Mouse (Mus musculus): ENCODE results near the gene Pip5k1a. TPM values are rescaled to one million over a fixed set of nuclear protein-coding genes. Genes with fewer than 3 reads are reported as not detected.

Pip5k1a gene
- polyA plus RNA-seq, 1 experiment from 2014 or later = 12.8 TPM

- Histone ChIP-seq H3K36me3 (ENCODE audit: control insufficient read depth, insufficient read depth, low read length) (peaks cover 23% of the 10 kb centered on the region), H3K4me3 (ENCODE audit: low read depth, low read length) (peak overlapping the region; percentile 92), H3K27me3 (replicated peaks; ENCODE audit: control insufficient read depth, insufficient read depth, low read length) (no peaks in the 10 kb centered on the region), H3K27ac (ENCODE audit: low read depth, low read length) (peak overlapping the region; percentile 97), H3K4me2 (peak overlapping the region; percentile 97), H3K9ac (ENCODE audit: low read depth, low read length) (peak overlapping the region; percentile 89), H3K9me3 (ENCODE audit: control insufficient read depth, low read length) (no peaks in the 10 kb centered on the region), H3K4me1 (replicated peaks; ENCODE audit: control insufficient read depth, insufficient read depth, low read length) (peaks cover 21% of the 10 kb centered on the region)
- peak; percentile 13 for ATAC-seq (replicated peaks; ENCODE audit: low FRiP score)
- peak; percentile 75 for DNase-seq (ENCODE audit: low spot score)
- 2% methylated on average over 44 of the region's 44 CpGs for WGBS
Measured at GRCm38 (mm10) chr3:95014428-95015151, 92.1 kb downstream of the Pip5k1a start.

GRCm38 (mm10) chr3:95013699-95014427, 92.9 kb downstream of the Pip5k1a start:
- no peak for DNase-seq (ENCODE audit: low spot score)
- H3K4me2 ChIP-seq = peak overlapping the region; percentile 97
- peak overlapping the region; percentile 92 for H3K4me3 ChIP-seq (ENCODE audit: low read depth, low read length)
- no peaks in the 10 kb centered on the region for H3K9me3 ChIP-seq (ENCODE audit: control insufficient read depth, low read length)
- H3K9ac ChIP-seq (ENCODE audit: low read depth, low read length) = peak overlapping the region; percentile 89
- ATAC-seq (replicated peaks; ENCODE audit: low FRiP score) = no peak
- H3K36me3 ChIP-seq (ENCODE audit: control insufficient read depth, insufficient read depth, low read length) = peaks cover 31% of the 10 kb centered on the region
- peaks cover 21% of the 10 kb centered on the region for H3K4me1 ChIP-seq (replicated peaks; ENCODE audit: control insufficient read depth, insufficient read depth, low read length)
- H3K27me3 ChIP-seq (replicated peaks; ENCODE audit: control insufficient read depth, insufficient read depth, low read length) = no peaks in the 10 kb centered on the region
- peak overlapping the region; percentile 97; the same call in 1 of the 2 replicates for H3K27ac ChIP-seq (ENCODE audit: low read depth, low read length)
- WGBS = 20% methylated on average over 13 of the region's 13 CpGs

- H3K36me3 ChIP-seq (ENCODE audit: control insufficient read depth, insufficient read depth, low read length) = peaks cover 39% of the 10 kb centered on the region
- H3K4me1 ChIP-seq (replicated peaks; ENCODE audit: control insufficient read depth, insufficient read depth, low read length) = peaks cover 21% of the 10 kb centered on the region
- ATAC-seq (replicated peaks; ENCODE audit: low FRiP score) (no peak), DNase-seq (ENCODE audit: low spot score) (no peak)
- H3K27ac ChIP-seq (ENCODE audit: low read depth, low read length) = no peak overlapping the region
- H3K27me3 ChIP-seq (replicated peaks; ENCODE audit: control insufficient read depth, insufficient read depth, low read length) = no peaks in the 10 kb centered on the region
- H3K9me3 ChIP-seq (ENCODE audit: control insufficient read depth, low read length) = no peaks in the 10 kb centered on the region
- H3K4me2 ChIP-seq = peak overlapping the region; percentile 97
- WGBS = 86% methylated on average over 3 of the region's 3 CpGs
- 0 out of 2 replicates have a peak overlapping the region, but pooled peaks have one; percentile 92 for H3K4me3 ChIP-seq (ENCODE audit: low read depth, low read length)
- H3K9ac ChIP-seq (ENCODE audit: low read depth, low read length) = peak overlapping the region; percentile 89
Measured at GRCm38 (mm10) chr3:95012982-95013381, 93.7 kb downstream of the Pip5k1a start.

- no peak overlapping the region for H3K9ac ChIP-seq (ENCODE audit: low read depth, low read length)
- DNase-seq (ENCODE audit: low spot score) (no peak), ATAC-seq (replicated peaks; ENCODE audit: low FRiP score) (no peak)
- H3K27ac ChIP-seq (ENCODE audit: low read depth, low read length) = no peak overlapping the region
- H3K27me3 ChIP-seq (replicated peaks; ENCODE audit: control insufficient read depth, insufficient read depth, low read length) = no peaks in the 10 kb centered on the region
- H3K4me2 ChIP-seq = no peak overlapping the region
- no peak overlapping the region for H3K4me3 ChIP-seq (ENCODE audit: low read depth, low read length)
- H3K4me1 ChIP-seq (replicated peaks; ENCODE audit: control insufficient read depth, insufficient read depth, low read length) = peaks cover 14% of the 10 kb centered on the region
- H3K36me3 ChIP-seq (ENCODE audit: control insufficient read depth, insufficient read depth, low read length) = peaks cover 52% of the 10 kb centered on the region
- WGBS = 76% methylated on average over 7 of the region's 7 CpGs
- no peaks in the 10 kb centered on the region for H3K9me3 ChIP-seq (ENCODE audit: control insufficient read depth, low read length)
Measured at GRCm38 (mm10) chr3:95010396-95010795, 96.3 kb downstream of the Pip5k1a start.

Small RNA genes lying within 50 kb of the gene (microRNA-seq; reads per million reads assigned to microRNA genes)
- not detected for gene Mir8099-1 (ENCODE audit: borderline number of aligned reads)

Other genes with a start within 250 kb of the Pip5k1a start
- gene Psmb4, start 220.0 kb downstream of the Pip5k1a start, polyA plus RNA-seq (2014; fragmentation: Nextera tagmentation; extraction: Ambion mirVana) = 342 and 349 TPM in 2 replicates
- 68.2 and 82.0 TPM in 2 replicates for gene Selenbp1, start 173.9 kb downstream of the Pip5k1a start, polyA plus RNA-seq (2014; fragmentation: Nextera tagmentation; extraction: Ambion mirVana)
- gene Rfx5, start 152.9 kb downstream of the Pip5k1a start, polyA plus RNA-seq (2014; fragmentation: Nextera tagmentation; extraction: Ambion mirVana) = 4.5 and 4.9 TPM in 2 replicates
- 17.0 and 20.5 TPM in 2 replicates for gene Pi4kb, start 132.2 kb downstream of the Pip5k1a start, polyA plus RNA-seq (2014; fragmentation: Nextera tagmentation; extraction: Ambion mirVana)
- gene Zfp687, start 91.5 kb downstream of the Pip5k1a start, polyA plus RNA-seq (2014; fragmentation: Nextera tagmentation; extraction: Ambion mirVana) = 20.2 and 23.7 TPM in 2 replicates
- gene Psmd4, start 64.3 kb downstream of the Pip5k1a start, polyA plus RNA-seq (2014; fragmentation: Nextera tagmentation; extraction: Ambion mirVana) = 290 and 304 TPM in 2 replicates
- gene Vps72, start 4.1 kb upstream of the Pip5k1a start, polyA plus RNA-seq (2014; fragmentation: Nextera tagmentation; extraction: Ambion mirVana) = 109 and 111 TPM in 2 replicates
- 1.1 TPM in 2 replicates for gene Tmod4, start 17.5 kb upstream of the Pip5k1a start, polyA plus RNA-seq (2014; fragmentation: Nextera tagmentation; extraction: Ambion mirVana)
- gene Scnm1, start 27.1 kb upstream of the Pip5k1a start, polyA plus RNA-seq (2014; fragmentation: Nextera tagmentation; extraction: Ambion mirVana) = 53.1 and 58.5 TPM in 2 replicates
- gene Lysmd1, start 27.2 kb upstream of the Pip5k1a start, polyA plus RNA-seq (2014; fragmentation: Nextera tagmentation; extraction: Ambion mirVana) = 8.9 and 9.1 TPM in 2 replicates
- 4.8 and 5.4 TPM in 2 replicates for gene Tnfaip8l2, start 35.4 kb upstream of the Pip5k1a start, polyA plus RNA-seq (2014; fragmentation: Nextera tagmentation; extraction: Ambion mirVana)
- gene Sema6c, start 53.5 kb upstream of the Pip5k1a start, polyA plus RNA-seq (2014; fragmentation: Nextera tagmentation; extraction: Ambion mirVana) = 2.5 and 2.8 TPM in 2 replicates
- 9.1 and 9.3 TPM in 2 replicates for gene Gabpb2, start 111.0 kb upstream of the Pip5k1a start, polyA plus RNA-seq (2014; fragmentation: Nextera tagmentation; extraction: Ambion mirVana)
- gene Cdc42se1, start 121.8 kb upstream of the Pip5k1a start, polyA plus RNA-seq (2014; fragmentation: Nextera tagmentation; extraction: Ambion mirVana) = 93.6 and 102 TPM in 2 replicates
- gene Mllt11, start 125.2 kb upstream of the Pip5k1a start, polyA plus RNA-seq (2014; fragmentation: Nextera tagmentation; extraction: Ambion mirVana) = 8.6 and 8.7 TPM in 2 replicates
- gene Gm128, start 134.7 kb upstream of the Pip5k1a start, polyA plus RNA-seq (2014; fragmentation: Nextera tagmentation; extraction: Ambion mirVana) = 0.95 and 1.0 TPM in 2 replicates
- 0.08 and 0.25 TPM in 2 replicates for gene Bnipl, start 144.3 kb upstream of the Pip5k1a start, polyA plus RNA-seq (2014; fragmentation: Nextera tagmentation; extraction: Ambion mirVana)
- gene Mindy1, start 174.4 kb upstream of the Pip5k1a start, polyA plus RNA-seq (2014; fragmentation: Nextera tagmentation; extraction: Ambion mirVana) = 29.0 and 29.9 TPM in 2 replicates
- gene Prune1, start 175.1 kb upstream of the Pip5k1a start, polyA plus RNA-seq (2014; fragmentation: Nextera tagmentation; extraction: Ambion mirVana) = 19.8 and 22.7 TPM in 2 replicates
- gene Anxa9, start 200.2 kb upstream of the Pip5k1a start, polyA plus RNA-seq (2014; fragmentation: Nextera tagmentation; extraction: Ambion mirVana) = 5.5 and 6.7 TPM in 2 replicates
- gene Cers2, start 207.9 kb upstream of the Pip5k1a start, polyA plus RNA-seq (2014; fragmentation: Nextera tagmentation; extraction: Ambion mirVana) = 178 and 182 TPM in 2 replicates

All from liver, embryonic 11.5 days (tissue).